Mouse (Mus musculus): ENCODE data around the gene Ncoa3. TPM values are rescaled to one million over a fixed set of nuclear protein-coding genes. Genes with fewer than 3 reads are reported as not detected.

Gene Ncoa3
- total RNA-seq, 2 experiments from 2014 or later = 3.9 to 17.6 TPM

DNA sequence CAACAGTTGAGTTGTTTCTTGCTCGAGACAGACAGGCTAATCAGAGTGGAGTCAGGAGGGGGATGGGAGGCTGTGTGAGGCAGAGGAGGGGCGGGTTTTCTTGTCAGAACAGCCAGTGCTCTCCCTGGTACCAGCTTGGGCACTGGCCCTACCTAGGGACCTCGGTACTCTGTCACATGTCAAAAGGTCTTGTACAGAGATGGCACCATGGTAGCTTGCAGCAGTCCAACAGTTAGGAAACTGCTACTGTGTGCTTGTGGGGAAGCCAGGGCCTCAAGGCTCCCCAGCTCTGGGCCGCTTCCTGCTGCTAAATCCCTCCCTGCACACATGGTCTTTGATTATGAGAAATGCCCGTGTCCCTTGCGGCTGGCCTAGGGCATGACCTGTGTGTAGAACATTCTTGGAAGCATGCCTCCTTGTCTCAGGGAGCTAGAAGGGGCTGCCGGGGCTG is 97.7 kb downstream of the Ncoa3 start:
- no peak for ATAC-seq (replicated peaks; ENCODE audit: low FRiP score, poor library complexity, severe bottlenecking)

DNA sequence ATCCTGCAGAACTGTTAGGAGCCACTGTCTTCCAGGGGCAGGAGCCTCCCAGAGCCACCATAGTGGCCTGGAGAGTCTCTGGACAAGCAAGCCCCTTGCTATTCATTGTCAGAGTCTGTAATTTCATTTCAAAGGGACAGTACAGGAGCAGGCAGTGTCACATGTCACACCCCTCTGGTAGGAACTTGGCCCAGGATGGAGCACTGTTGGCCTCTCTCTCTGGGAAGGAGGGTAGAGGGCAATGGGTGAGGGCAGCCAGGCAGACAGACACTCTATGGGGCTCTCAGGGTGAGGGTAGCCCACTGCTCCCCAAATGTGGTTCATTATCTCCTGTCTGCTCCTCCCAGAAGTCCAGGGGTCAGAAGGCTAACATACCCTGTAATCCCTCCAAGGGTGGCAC is 99.2 kb downstream of the Ncoa3 start:
- no peak for ATAC-seq (replicated peaks; ENCODE audit: low FRiP score, poor library complexity, severe bottlenecking)

GRCm38 (mm10) chr2:166092412-166092811 is 100.0 kb downstream of the Ncoa3 start:
- ATAC-seq (replicated peaks; ENCODE audit: low FRiP score, poor library complexity, severe bottlenecking) = no peak

DNA sequence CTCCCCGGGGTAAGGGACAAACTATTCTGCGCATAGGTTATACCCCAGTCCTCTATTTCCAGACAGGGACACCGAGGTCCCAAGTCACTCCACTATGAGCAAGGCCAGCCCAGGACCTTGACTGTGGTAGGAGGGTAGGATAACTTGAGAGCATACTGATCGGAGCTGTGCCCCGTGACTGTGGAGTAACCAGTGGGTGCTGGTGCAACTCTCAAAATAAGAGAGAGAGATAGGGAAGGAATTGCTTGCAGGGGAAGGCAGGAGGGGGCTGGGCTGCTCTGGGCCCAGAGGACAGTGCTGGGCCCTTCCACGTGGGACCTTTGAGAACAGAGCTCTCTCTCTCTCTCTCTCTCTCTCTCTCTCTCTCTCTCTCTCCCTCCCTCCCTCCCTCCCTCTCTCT is 103.9 kb downstream of the Ncoa3 start:
- ATAC-seq (replicated peaks; ENCODE audit: low FRiP score, poor library complexity, severe bottlenecking) = no peak

DNA sequence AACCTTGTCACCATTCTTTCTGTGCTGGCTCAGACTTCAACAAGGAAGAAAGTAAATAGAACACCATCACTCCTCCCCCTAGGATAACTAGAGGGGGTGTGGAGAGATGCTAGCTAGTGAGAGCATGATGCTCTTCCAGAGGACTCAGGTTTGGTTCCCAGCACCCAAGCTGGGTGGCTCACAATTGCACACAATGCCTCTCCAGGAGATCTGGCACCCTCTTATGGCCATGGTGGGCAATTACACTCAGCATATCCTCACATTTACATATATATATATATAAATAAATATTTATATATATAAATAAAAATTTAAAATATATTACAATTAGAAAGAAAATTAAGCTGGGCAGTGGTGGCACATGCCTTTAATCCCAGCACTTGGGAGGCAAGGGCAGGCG is 104.4 kb downstream of the Ncoa3 start:
- ATAC-seq (replicated peaks; ENCODE audit: low FRiP score, poor library complexity, severe bottlenecking) = no peak

GRCm38 (mm10) chr2:166097443-166098291 is 105.2 kb downstream of the Ncoa3 start:
- no peak for ATAC-seq (replicated peaks; ENCODE audit: low FRiP score, poor library complexity, severe bottlenecking)

DNA sequence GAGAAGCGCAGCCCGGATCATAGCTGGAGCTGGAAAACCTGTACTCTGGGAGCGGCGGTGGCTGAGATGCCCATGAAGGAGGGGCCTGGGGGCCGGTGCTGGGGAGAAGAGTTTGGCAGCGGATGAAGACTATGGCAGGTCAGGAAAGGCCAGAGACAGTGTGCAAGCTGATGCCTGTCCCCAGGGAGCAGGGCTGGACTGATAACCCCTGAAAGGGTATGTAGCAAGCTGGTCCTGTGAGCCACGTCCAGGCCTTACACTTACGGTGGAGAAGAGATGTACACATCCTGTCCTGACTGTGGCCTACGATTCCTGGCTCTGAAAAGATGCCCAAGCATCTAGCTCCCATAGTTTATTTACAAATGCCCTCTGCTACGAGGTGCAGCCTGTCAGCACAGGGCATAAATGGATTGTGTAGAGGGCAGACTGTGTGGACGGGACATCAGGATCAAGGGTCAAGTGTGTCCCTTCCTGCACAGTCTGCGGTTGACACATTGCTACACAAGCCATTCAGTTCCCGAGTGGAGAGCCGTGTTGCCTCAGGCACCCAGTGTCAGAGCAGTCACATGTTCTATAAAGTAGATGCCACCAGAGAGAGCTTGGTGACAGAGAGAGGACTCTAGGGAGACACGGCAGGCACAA is 106.0 kb downstream of the Ncoa3 start:
- ATAC-seq (replicated peaks; ENCODE audit: low FRiP score, poor library complexity, severe bottlenecking) = no peak

DNA sequence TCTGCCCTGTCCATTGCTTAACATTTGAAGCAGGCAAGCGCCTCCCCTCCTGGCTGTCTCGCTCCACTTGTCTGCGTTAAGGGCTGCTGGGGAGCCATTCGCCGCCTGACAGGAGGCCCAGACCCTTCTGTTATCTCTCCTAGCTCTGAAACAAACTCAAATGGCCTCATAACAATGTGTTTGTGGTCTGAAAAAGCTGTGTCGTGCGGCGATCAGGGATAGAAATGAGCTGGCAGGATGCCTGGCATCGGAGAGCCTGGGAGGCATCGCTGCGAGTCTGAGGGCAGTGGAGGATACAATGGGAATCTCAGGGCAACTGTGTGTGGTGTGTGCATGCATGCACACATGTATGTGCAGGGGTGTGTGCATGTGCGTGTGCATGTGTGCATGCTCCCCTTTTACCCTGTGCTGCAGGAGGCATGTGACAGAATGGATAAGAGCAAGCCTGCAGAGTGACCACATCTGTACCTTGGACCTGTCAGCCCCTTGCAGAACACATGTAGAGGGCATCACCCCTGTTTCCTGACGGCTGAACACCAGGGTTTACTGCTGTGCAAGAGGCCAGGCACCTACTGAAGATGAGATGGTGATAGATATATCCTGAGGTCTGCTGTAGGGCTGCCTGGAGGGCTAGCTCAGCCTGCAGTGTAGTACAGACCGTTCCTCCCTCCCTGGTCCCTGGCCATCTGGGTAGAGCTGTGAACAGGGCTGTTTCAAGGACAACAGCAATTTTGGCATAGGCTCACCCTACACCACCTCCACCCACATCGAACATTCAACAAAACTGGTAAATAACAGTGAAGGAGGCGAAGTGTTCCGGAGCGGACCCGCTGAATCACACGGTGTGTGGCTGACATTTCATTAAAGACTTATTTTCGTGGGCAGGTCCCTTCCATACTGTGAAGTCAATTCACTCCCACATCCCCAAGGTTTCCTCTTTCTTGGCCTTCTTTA is 108.2 kb downstream of the Ncoa3 start:
- no peak for ATAC-seq (replicated peaks; ENCODE audit: low FRiP score, poor library complexity, severe bottlenecking)

- ATAC-seq (replicated peaks; ENCODE audit: low FRiP score, poor library complexity, severe bottlenecking) = no peak
Measured at GRCm38 (mm10) chr2:166102893-166103292, 110.5 kb downstream of the Ncoa3 start.

- no peak for ATAC-seq (replicated peaks; ENCODE audit: low FRiP score, poor library complexity, severe bottlenecking)
Measured at GRCm38 (mm10) chr2:166105911-166106310, 113.5 kb downstream of the Ncoa3 start.

GRCm38 (mm10) chr2:166106631-166107030 is 114.2 kb downstream of the Ncoa3 start:
- ATAC-seq (replicated peaks; ENCODE audit: low FRiP score, poor library complexity, severe bottlenecking) = no peak

- ATAC-seq (replicated peaks; ENCODE audit: low FRiP score, poor library complexity, severe bottlenecking) = no peak
Measured at GRCm38 (mm10) chr2:166107911-166108310, 115.5 kb downstream of the Ncoa3 start.

DNA sequence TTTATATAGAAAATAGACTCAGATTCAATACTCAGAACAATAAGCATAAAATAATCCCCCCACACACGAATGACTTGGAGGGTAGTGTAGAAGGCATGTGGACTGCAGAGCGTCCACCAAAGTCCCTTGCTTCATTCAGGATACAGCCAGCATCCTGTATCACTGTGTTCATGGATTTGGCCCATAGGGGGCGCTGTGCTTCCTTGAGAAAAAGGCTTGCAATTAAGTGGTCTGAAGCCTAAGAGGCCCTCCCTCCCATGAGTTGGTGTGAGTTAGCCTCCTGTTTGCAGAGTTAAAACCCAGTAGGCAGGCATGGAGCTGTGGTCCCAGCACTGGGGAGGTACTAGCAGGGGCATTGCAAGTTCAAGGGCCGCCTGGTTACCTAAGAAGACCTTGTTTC is 115.9 kb downstream of the Ncoa3 start:
- ATAC-seq (replicated peaks; ENCODE audit: low FRiP score, poor library complexity, severe bottlenecking) = no peak

DNA sequence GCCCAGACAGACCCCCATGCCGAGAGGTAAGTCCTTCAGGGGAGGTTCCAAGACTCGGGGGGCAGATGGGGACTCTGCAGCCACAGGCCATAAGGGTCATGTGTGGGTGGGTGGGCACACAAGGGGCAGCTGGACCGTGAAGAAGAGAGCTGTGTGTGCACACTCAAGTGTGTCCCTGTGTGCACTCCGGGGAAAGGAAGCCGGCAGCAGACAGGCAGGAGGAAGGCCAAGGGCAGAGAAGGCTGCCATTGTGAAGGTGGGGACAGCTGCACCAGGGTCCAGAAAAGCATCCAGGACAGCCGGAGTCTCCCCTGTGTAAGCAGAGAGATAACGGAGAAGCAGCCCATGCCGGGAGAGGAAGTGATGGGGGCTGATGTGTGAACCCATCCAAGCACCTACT is 118.3 kb downstream of the Ncoa3 start:
- no peak for ATAC-seq (replicated peaks; ENCODE audit: low FRiP score, poor library complexity, severe bottlenecking)

DNA sequence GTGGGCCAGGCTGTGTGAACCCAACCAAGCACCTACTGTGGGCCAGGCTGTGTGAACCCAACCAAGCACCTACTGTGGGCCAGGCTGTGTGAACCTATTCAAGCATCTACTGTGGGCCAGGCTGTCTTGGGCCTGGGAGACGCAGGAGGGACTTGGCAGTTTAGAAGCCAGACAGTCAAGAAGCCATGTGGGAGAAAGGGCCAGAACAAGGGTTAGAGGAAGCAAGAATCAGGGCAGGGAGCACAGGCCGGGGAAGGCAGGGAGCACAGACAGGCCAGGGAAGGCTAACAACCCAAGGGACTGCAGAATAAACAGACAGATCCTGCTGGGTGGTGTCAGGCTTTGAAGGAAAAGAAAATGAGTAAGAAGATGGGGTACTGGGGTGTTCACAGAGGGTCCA is 118.8 kb downstream of the Ncoa3 start:
- ATAC-seq (replicated peaks; ENCODE audit: low FRiP score, poor library complexity, severe bottlenecking) = no peak

DNA sequence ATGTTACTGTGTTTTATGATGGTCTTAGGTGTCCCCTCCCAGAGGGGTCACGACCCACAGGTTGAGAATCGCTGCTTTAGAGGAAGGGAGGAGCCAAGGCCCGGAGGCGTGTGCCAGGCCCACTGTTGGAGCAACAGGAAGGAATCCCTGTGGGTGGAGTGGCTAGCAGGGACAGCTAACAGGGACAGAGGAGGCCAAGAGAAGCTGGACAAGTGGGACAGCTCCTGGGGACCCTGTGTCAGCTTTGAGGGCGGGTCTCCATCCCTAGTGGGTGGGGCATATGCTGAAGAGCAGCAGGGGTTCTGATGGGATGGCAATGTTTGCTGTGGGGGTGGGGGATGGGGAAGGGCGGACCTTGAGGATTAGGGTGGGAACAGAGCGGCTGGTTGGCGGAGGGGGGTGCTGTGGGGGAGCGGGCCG is 119.4 kb downstream of the Ncoa3 start:
- no peak for ATAC-seq (replicated peaks; ENCODE audit: low FRiP score, poor library complexity, severe bottlenecking)

DNA sequence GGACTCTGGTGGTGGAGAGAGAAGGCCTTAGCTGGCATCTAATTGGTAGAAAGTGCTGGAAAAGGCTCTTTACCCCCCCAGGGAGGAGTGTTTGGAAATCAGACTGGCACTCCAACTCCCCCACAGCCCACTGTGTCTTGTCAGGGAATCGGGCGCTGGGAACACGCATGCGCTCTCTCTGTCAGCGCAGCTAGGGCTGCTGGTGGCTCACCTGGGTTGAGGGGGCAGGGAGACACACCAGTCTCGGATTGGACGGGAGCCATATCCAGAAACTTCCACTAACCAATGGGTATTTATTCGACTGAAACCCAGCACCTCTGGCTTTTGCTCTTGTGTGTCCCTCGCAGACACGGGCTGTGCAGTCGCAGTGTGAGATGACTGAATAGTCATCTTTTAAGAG is 120.5 kb downstream of the Ncoa3 start:
- no peak for ATAC-seq (replicated peaks; ENCODE audit: low FRiP score, poor library complexity, severe bottlenecking)

- no peak for ATAC-seq (replicated peaks; ENCODE audit: low FRiP score, poor library complexity, severe bottlenecking)
Measured at GRCm38 (mm10) chr2:166115571-166116277, 123.3 kb downstream of the Ncoa3 start.

DNA sequence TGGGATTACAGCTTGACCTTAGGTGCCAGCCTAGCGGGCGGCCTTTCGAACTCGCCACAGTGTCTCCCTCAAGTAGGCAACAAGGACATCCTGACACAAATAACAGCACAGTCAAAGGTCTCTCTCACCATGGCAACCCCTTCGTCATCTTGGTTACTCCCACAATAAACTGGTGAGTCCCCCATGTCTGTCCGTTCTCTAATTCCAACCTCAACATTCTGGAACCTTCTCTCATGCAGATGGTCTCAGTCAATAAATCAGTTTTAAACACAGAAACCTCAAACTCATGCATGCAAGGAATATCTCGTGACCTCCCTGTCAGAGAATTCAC is 123.8 kb downstream of the Ncoa3 start:
- no peak for ATAC-seq (replicated peaks; ENCODE audit: low FRiP score, poor library complexity, severe bottlenecking)

- ATAC-seq (replicated peaks; ENCODE audit: low FRiP score, poor library complexity, severe bottlenecking) = no peak
Measured at GRCm38 (mm10) chr2:166116704-166117103, 124.3 kb downstream of the Ncoa3 start.
